Mouse (Mus musculus) olfactory bulb, adult 2 months (tissue): ENCODE results near the gene Pigl. TPM values are rescaled to one million over a fixed set of nuclear protein-coding genes. Genes with fewer than 3 reads are reported as not detected.

Experiments used
- H3K27ac ChIP-seq: fragments of 200-500 bp; 2 replicates; pipeline ENCODE4 v1.5.1; 2012; ENCODE audit warnings: low read depth, low read length; ENCODE audit not compliant: insufficient read depth
- H3K4me1 ChIP-seq: fragments of 200-500 bp; 2 replicates; pipeline ENCODE4 v1.6.1; 2012; ENCODE audit warnings: low read length; ENCODE audit not compliant: control insufficient read depth, insufficient read depth
- H3K4me3 ChIP-seq: fragments of 200-500 bp; 2 replicates; pipeline ENCODE4 v1.5.1; 2012; ENCODE audit warnings: mild to moderate bottlenecking, low read depth, low read length, moderate library complexity; ENCODE audit not compliant: insufficient read depth
- CTCF ChIP-seq: fragments of 200-500 bp; IDR thresholded peaks from 2 replicates; pipeline ENCODE4 v1.5.1; 2012; ENCODE audit warnings: low read depth, mild to moderate bottlenecking, low read length, moderate library complexity; ENCODE audit not compliant: insufficient read depth
- POLR2A ChIP-seq: fragments of 200-500 bp; IDR thresholded peaks from 2 replicates; pipeline ENCODE4 v1.6.1; 2012; ENCODE audit warnings: mild to moderate bottlenecking, low read depth, low read length, moderate library complexity; ENCODE audit not compliant: insufficient read depth
- WGBS: fragments of 180-500 bp; shearing (Covaris S2); methylation state at CpG from one replicate; pipeline ENCODE4 v1.1.7; 2018; 5-methylcytosine and 5-hydroxymethylcytosine counted together
- polyA plus RNA-seq: library from polyadenylated mRNA; stranded (reverse); fragments of >200 nt; gene quantifications from 2 replicates; pipeline ENCODE4 v1.2.4, GENCODE M21; 2012; ENCODE audit warnings: low replicate concordance; ENCODE audit not compliant: missing spikeins, insufficient read depth, insufficient read length

Pigl gene
- polyA plus RNA-seq, 1 experiment, result not detected

DNA sequence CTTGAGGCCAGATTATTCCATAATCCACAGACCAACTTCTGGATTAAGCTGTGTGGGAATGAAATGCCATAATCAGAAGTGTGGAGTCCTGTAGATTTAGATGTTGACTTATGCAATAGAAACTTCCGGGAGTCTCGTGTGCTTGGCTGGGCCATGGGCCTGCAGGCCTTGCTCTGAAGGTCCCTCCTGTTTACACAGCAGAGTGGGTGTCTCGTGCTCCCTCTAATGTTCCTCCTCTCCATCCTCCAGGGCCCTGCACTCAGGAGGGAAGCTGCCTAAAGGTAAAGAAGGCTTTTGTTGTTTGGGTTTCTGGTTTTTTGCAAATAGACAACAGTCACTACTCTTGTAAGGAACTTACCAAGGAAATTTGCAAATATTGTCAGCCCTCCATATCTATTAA, 51.3 kb downstream of the Pigl start:
- Histone ChIP-seq H3K4me3 (no peak overlapping the region), H3K4me1 (no peaks in the 10 kb centered on the region), H3K27ac (no peak overlapping the region)
- TF ChIP-seq CTCF, result no peak
- WGBS, result 90% methylated on average over 3 of the region's 3 CpGs

DNA sequence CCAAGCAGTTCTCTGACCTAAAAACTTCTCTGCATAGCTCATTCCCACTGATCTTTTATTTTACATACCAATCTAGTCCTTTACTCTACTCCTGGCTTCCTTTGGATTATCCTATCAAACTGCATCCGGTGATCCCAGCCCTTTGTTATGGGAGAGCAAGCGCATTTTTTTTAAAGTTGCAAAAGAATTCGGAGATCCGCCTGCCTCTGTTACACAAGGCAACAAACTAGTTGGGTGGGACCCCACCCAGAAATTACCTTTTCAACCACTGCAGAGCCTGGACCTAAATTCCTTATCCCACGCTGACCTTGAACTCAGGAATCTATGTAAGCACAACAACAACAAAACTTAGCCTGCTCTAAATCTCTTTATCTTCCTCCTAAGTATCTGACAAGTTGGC, 52.7 kb downstream of the Pigl start:
- 92% methylated on average over 5 of the region's 5 CpGs for WGBS
- TF ChIP-seq POLR2A (no peak), CTCF (no peak)
- Histone ChIP-seq H3K4me3 (no peak overlapping the region), H3K4me1 (no peaks in the 10 kb centered on the region), H3K27ac (no peak overlapping the region)

DNA sequence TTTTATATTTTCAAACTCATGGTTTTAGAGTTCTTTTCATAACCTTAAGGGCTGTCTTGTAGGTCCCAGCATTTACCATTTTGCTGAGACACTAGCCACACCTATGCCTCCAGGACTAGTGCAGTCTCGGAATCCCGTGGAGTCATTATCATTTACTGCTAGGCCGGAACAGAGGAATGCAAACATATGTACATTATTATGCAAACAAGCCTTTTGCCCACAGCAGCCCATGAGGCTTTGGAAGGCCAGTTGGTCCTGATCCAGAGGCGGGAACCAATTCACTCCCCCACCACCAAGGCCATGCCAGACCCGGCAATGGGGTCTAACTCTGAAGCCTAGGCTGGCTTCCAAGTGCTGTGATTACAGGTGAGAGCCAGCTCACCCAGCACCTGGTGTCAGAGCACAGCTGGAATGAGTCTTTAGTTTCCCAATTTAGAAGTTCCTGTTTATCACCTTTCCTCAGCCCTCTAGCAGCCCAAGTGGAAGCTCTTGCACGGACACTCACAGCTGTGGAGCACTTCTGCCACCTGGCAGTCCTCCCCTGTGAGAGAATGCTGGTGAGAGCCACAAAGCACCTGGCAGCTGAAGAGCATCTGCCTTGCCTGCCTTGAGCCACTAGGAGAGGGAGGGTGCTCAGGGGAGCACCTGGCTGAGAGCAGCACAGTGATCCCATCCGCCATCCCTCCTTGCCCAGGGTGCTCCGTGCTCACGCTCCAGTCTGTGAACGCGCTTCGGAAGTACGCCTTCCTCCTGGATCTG, 53.4 kb downstream of the Pigl start:
- WGBS, result 87% methylated on average over 13 of the region's 13 CpGs

DNA sequence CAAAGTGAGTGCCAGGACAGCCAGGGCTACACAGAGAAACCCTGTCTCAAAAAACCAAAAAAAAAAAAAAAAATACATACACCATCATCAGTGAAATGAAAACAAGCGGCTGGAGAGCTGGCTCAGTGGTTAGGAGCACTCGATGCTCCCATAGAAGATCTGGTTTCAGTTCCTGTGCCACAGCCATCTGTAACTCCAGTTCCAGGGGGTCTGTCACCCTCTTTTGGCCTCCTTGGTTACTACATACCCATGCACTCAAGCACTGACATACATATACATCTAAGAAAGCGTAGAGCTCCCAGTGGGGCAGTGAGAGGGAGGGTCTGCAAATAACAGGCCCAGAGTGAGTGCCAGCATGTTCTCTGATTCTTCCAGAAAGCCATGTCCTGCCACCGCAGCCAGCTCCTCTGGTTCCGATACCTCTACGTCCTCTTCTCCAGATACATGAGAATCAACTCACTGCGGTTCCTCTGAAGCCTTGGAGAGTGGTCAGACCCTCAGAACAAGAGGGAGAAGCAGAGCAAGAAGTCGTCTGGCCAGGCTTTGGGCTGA, 54.3 kb downstream of the Pigl start:
- Histone ChIP-seq H3K4me3 (no peak overlapping the region), H3K27ac (no peak overlapping the region), H3K4me1 (no peaks in the 10 kb centered on the region)
- TF ChIP-seq CTCF (no peak), POLR2A (no peak)
- 88% methylated on average over 8 of the region's 8 CpGs for WGBS

More for the DNA sequence above, 53.4 kb downstream of the Pigl start:
- TF ChIP-seq POLR2A, result no peak
- no peak for TF ChIP-seq CTCF
- Histone ChIP-seq H3K4me1 (no peaks in the 10 kb centered on the region), H3K27ac (no peak overlapping the region), H3K4me3 (no peak overlapping the region)

DNA sequence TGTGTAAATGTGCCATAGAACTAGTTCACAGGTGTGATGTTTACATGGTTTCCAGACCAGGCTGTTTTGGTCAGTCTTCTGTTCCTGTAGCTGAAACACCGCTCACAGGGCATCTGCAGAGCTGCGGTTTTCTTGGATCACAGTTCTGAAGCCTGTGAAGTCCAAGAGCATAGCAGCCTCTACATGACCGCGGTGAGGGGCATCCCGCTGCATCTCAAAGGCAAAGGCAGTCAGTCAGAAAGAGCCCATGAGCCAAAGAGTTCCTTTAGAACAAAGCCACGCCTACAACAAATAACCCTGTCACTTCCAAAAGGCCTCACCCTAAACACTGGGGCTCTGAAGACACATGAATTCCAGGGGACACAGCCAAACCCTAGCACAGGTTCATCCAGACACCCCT, 55.1 kb downstream of the Pigl start:
- Histone ChIP-seq H3K4me3 (no peak overlapping the region), H3K4me1 (peaks cover 4% of the 10 kb centered on the region; the same call in 1 of the 2 replicates), H3K27ac (no peak overlapping the region)
- 72% methylated on average over 6 of the region's 6 CpGs for WGBS
- TF ChIP-seq CTCF (no peak), POLR2A (no peak)

DNA sequence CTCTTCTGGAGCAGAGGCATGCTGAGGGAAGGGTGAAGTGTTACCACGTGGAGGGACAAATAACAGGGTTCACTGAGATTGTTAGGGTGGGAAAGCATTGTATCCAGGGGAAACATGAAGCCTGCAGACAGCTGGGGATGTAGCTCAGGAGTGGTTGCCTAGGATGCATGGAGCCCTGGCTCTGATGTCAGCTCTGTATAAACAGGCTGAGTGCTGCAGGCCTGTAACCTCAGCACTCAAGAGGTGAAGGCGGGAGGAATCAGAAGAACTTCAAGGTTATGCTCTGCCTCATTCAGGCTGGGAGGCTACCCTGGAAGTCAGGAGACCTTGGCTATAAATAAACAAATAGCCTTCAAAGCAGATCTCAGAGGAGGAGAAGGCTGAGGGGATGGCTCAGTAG, 60.7 kb downstream of the Pigl start:
- WGBS, result 22% methylated on average over 2 of the region's 2 CpGs
- peaks cover 4% of the 10 kb centered on the region; the same call in 1 of the 2 replicates for H3K4me1 ChIP-seq

DNA sequence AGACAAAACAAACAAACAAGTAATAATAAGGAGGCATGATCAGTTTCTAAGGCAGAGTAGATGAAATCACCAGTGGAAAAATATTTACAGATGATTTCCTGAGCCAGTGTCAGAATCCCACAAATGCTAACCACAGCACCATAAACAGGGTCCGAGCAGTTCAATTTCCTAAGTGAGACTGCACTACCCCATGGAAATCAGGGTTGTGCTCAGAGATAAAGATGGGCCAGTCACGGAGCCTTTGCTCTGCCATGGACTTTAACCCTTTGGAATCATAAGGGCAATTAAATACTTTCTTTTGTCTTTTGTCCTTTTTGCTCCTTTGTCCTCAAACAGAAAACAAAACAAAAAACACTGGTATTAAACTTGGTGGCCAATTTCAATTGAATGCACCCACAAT, 64.0 kb downstream of the Pigl start:
- no peak overlapping the region for H3K4me3 ChIP-seq
- TF ChIP-seq CTCF (no peak), POLR2A (no peak)
- WGBS, result 74% methylated on average over 2 of the region's 2 CpGs
- peaks cover 4% of the 10 kb centered on the region; the same call in 1 of the 2 replicates for H3K4me1 ChIP-seq
- H3K27ac ChIP-seq, result no peak overlapping the region

More for the DNA sequence above, 60.7 kb downstream of the Pigl start:
- no peak for TF ChIP-seq POLR2A
- no peak for TF ChIP-seq CTCF
- H3K4me3 ChIP-seq, result no peak overlapping the region
- 0 out of 2 replicates have a peak overlapping the region, but pooled peaks have one; percentile 35 for H3K27ac ChIP-seq

DNA sequence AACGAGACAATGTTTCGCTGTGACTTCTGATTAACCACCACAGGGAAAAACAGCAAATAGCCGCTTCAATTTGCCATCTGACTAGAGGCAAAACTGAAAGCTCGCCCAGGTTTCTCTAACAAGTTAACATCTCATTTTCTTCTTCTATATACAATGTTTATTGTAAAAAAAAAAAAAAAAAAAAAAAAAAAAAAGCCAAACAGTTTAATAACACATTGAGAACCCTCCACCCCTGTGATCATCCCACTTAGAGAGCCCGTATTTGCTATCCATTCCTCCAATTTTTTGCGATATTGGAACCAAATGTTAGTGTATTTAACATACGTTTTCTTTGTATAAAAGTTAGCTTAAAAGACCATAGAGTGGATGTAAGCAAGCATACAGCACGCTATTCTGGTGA, 78.8 kb downstream of the Pigl start:
- TF ChIP-seq CTCF (no peak), POLR2A (no peak)
- Histone ChIP-seq H3K4me3 (no peak overlapping the region), H3K4me1 (peaks cover 7% of the 10 kb centered on the region), H3K27ac (no peak overlapping the region)
- WGBS, result 63% methylated on average over 8 of the region's 8 CpGs

DNA sequence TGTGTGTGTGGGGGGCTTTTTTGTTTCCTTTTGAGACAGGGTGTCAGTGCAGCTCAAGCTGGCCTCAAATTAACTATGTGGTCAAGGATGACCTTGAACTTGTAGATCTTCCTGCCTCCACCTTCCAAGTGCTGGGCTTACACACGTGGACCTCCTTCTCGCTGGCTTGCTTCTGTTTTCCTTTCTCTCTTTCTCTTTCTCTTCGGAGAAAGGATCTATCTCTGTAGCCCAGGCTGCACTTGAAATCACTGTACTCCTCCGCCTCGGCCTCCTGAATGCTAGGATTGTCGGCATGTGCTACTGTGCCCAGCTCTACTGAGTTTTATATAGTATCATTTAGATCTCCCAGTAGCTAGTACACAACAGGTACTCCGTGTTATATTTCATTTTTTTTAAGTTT, 79.3 kb downstream of the Pigl start:
- Histone ChIP-seq H3K4me1 (peaks cover 7% of the 10 kb centered on the region), H3K4me3 (peak overlapping the region; percentile 35), H3K27ac (no peak overlapping the region)
- TF ChIP-seq POLR2A, result no peak
- WGBS, result 17% methylated on average over 7 of the region's 7 CpGs
